In the genomic region with DNA sequence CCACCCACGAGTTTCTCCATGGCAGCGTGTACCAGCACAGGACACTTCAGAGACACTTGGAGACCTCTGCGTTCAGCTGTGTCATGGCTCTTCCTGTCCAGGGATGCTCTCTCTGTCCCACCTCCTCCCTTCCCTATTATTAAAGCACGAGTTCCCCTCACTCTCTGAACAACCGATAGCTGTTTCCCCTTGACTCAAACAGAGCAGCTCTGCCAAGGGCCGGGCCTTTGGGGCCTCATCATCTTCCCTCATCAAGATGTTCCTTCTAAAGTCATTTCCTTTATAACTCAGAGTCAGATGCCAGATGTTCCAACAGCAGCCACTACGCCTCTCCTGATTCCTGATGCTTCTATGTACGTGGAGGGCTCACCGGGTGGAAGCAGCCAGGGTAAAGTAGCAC, we compare ENCODE assay signal across 12 mouse cellular contexts.
"Had no signal": no experiment of that assay in that cellular context is flagged by ENCODE, and none has a peak within 500 bp of the region (broad histone marks: within the 10 kb centered on the region; RNA-seq: fewer than 3 reads in every experiment).

No protein-coding gene starts in this region.

- H3K36me3 ChIP-seq: liver, embryonic 15.5 days; midbrain, embryonic 13.5 days; neural tube, embryonic 15.5 days had no signal

- ATAC-seq: lung, postnatal 0 days; midbrain, embryonic 13.5 days had no signal

- H3K4me3 ChIP-seq: liver, embryonic 15.5 days; midbrain, embryonic 13.5 days; neural tube, embryonic 15.5 days had no signal

- H3K27ac ChIP-seq: liver, embryonic 15.5 days; midbrain, embryonic 13.5 days; neural tube, embryonic 15.5 days had no signal

- H3K4me1 ChIP-seq: neural tube, embryonic 15.5 days had no signal

- H3K9me3 ChIP-seq: liver, embryonic 15.5 days; midbrain, embryonic 13.5 days; neural tube, embryonic 15.5 days had no signal

- H3K9ac ChIP-seq: liver, embryonic 15.5 days; midbrain, embryonic 13.5 days; neural tube, embryonic 15.5 days had no signal

- H3K4me2 ChIP-seq: liver, embryonic 11.5 days; liver, embryonic 15.5 days; midbrain, embryonic 13.5 days; neural tube, embryonic 15.5 days had no signal

- DNase-seq: kidney, postnatal 14 days; left cerebral cortex, postnatal 4 days; lung, adult 2 months; lung, postnatal 36 days; spleen, adult 18-20 months; thymus, adult 18-20 months; thymus, postnatal 14 days had no signal

- H3K27me3 ChIP-seq: liver, embryonic 15.5 days; midbrain, embryonic 13.5 days; neural tube, embryonic 15.5 days had no signal
